Mouse (Mus musculus) left cerebral cortex, adult 9 months (tissue): ENCODE measurements around the gene Pik3r1.

Source experiments
- DNase-seq, 2 experiments: peaks; one replicate each; pipeline ENCODE4 v3.0.0; 2022; ENCODE audit warnings: low spot score in 2 of 2

Gene Pik3r1

GRCm38 (mm10) chr13:101680083-101680482 is 87.9 kb downstream of the Pik3r1 start:
- no peak for DNase-seq

- no peak for DNase-seq
These were observed 89.0 kb downstream of the Pik3r1 start for GRCm38 (mm10) chr13:101678984-101679383.

- DNase-seq, result no peak
These were observed 90.0 kb downstream of the Pik3r1 start for GRCm38 (mm10) chr13:101678036-101678435.

- no peak for DNase-seq
These were observed 94.1 kb downstream of the Pik3r1 start for GRCm38 (mm10) chr13:101673876-101674275.

GRCm38 (mm10) chr13:101668859-101669258 is 99.2 kb downstream of the Pik3r1 start:
- no peak for DNase-seq

- DNase-seq, result no peak
These were observed 104.0 kb downstream of the Pik3r1 start for GRCm38 (mm10) chr13:101664010-101664409.

GRCm38 (mm10) chr13:101662900-101663299 is 105.1 kb downstream of the Pik3r1 start:
- DNase-seq, result no peak

- no peak for DNase-seq
These were observed 106.5 kb downstream of the Pik3r1 start for GRCm38 (mm10) chr13:101661567-101661966.

GRCm38 (mm10) chr13:101660187-101660586 is 107.8 kb downstream of the Pik3r1 start:
- no peak for DNase-seq

- DNase-seq, result no peak
These were observed 115.9 kb downstream of the Pik3r1 start for GRCm38 (mm10) chr13:101652131-101652530.

- DNase-seq, result no peak
These were observed 126.4 kb downstream of the Pik3r1 start for GRCm38 (mm10) chr13:101641632-101642031.

GRCm38 (mm10) chr13:101635837-101636236 is 132.2 kb downstream of the Pik3r1 start:
- DNase-seq, result no peak

GRCm38 (mm10) chr13:101634420-101634819 is 133.6 kb downstream of the Pik3r1 start:
- DNase-seq, result no peak

GRCm38 (mm10) chr13:101633620-101634019 is 134.4 kb downstream of the Pik3r1 start:
- no peak for DNase-seq

GRCm38 (mm10) chr13:101632771-101633170 is 135.2 kb downstream of the Pik3r1 start:
- DNase-seq, result peak in 1 of 2 experiments; percentile 47

GRCm38 (mm10) chr13:101631561-101631960 is 136.5 kb downstream of the Pik3r1 start:
- peak in 1 of 2 experiments; percentile 63 for DNase-seq
